ENCODE assay signal across 27 mouse cellular contexts in the genomic region with DNA sequence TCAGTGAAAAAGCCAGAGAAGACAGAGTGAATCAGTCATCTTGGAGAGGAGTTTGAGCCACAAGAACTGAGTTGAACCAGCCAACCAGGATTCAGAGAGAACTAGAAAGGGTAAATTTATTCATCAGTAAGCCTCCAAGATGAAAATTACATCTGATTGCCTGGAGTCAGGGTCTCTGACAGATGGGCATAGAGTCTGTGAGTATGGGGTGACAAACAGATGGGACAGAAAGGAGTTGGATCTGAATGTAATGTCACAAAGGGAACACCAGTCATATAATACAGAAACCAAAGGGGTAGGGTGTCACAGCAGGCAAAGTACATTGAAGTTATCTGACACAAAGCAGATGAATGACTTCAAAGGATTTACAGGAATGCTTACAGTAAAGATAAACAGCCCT.
"Had no signal": no experiment of that assay in that cellular context is flagged by ENCODE, and none has a peak within 500 bp of the region (broad histone marks: within the 10 kb centered on the region; RNA-seq: fewer than 3 reads in every experiment).

No protein-coding gene starts in this region.

- H3K9me3 ChIP-seq: heart, embryonic 10.5 days; heart, embryonic 12.5 days; hindbrain, embryonic 10.5 days; hindbrain, embryonic 12.5 days; intestine, embryonic 15.5 days; limb, embryonic 10.5 days; limb, embryonic 12.5 days; liver, embryonic 13.5 days; liver, embryonic 15.5 days had no signal

- H3K27ac ChIP-seq: gastrocnemius, adult 2 months; heart, embryonic 10.5 days; hindbrain, embryonic 10.5 days; hindbrain, embryonic 12.5 days; hindbrain, embryonic 14.5 days; intestine, embryonic 15.5 days; left cerebral cortex, adult 2 months; limb, embryonic 10.5 days; limb, embryonic 12.5 days; liver, embryonic 13.5 days; liver, embryonic 15.5 days had no signal

- ATAC-seq: hindbrain, embryonic 16.5 days; inflammation-experienced regulatory T-cells, adult 6 months; intestine, embryonic 15.5 days; intestine, postnatal 0 days; liver, postnatal 0 days had no signal

- H3K9ac ChIP-seq: heart, embryonic 12.5 days; hindbrain, embryonic 12.5 days; hindbrain, embryonic 14.5 days; intestine, embryonic 15.5 days; limb, embryonic 12.5 days; liver, embryonic 13.5 days; liver, embryonic 15.5 days; liver, postnatal 0 days had no signal

- H3K36me3 ChIP-seq: heart, embryonic 10.5 days; heart, embryonic 12.5 days; hindbrain, embryonic 10.5 days; hindbrain, embryonic 12.5 days; intestine, embryonic 15.5 days; limb, embryonic 10.5 days; limb, embryonic 12.5 days; liver, embryonic 13.5 days; liver, embryonic 15.5 days had no signal

- H3K27me3 ChIP-seq: heart, embryonic 12.5 days; hindbrain, embryonic 12.5 days; intestine, embryonic 15.5 days; limb, embryonic 12.5 days; liver, embryonic 13.5 days; liver, embryonic 15.5 days had no signal

- H3K4me3 ChIP-seq: gastrocnemius, adult 2 months; heart, embryonic 10.5 days; heart, embryonic 12.5 days; hindbrain, embryonic 10.5 days; hindbrain, embryonic 12.5 days; intestine, embryonic 15.5 days; left cerebral cortex, adult 2 months; limb, embryonic 10.5 days; limb, embryonic 12.5 days; liver, embryonic 13.5 days; liver, embryonic 15.5 days had no signal

- H3K4me2 ChIP-seq: heart, embryonic 12.5 days; hindbrain, embryonic 12.5 days; hindbrain, embryonic 14.5 days; intestine, embryonic 15.5 days; limb, embryonic 12.5 days; liver, embryonic 11.5 days; liver, embryonic 13.5 days; liver, embryonic 15.5 days had no signal

- DNase-seq: gastrocnemius, adult 2 months; gastrocnemius, postnatal 10 days; gastrocnemius, postnatal 25 days; heart, adult 18-20 months; heart, postnatal 10 days; heart, postnatal 4 days; kidney, adult 18-20 months; kidney, adult 8-10 months; kidney, postnatal 10 days; kidney, postnatal 25 days; liver; liver, embryonic 13.5 days; liver, postnatal 0 days had no signal

- H3K4me1 ChIP-seq: heart, embryonic 10.5 days; heart, embryonic 12.5 days; hindbrain, embryonic 10.5 days; hindbrain, embryonic 12.5 days; intestine, embryonic 15.5 days; limb, embryonic 10.5 days; limb, embryonic 12.5 days; liver, embryonic 13.5 days; liver, embryonic 15.5 days had no signal
